Mouse (Mus musculus): ENCODE data around the gene Fmnl2. TPM values are rescaled to one million over a fixed set of nuclear protein-coding genes. Genes with fewer than 3 reads are reported as not detected.
A peak's percentile ranks its signal among the peaks of the same experiment; 100 is the strongest.

Fmnl2 gene
- polyA plus RNA-seq, 1 experiment, result 2.3 TPM

GRCm38 (mm10) chr2:52994526-52994925, 136.9 kb downstream of the Fmnl2 start:
- no peaks in the 10 kb centered on the region for H3K4me1 ChIP-seq (ENCODE audit: control insufficient read depth, insufficient read depth, insufficient read length)
- H3K27me3 ChIP-seq (ENCODE audit: control insufficient read depth, insufficient read depth, low read length), result no peaks in the 10 kb centered on the region
- TF ChIP-seq POLR2A (IDR thresholded peaks at IDR 0.05; ENCODE audit: low read depth, low read length), result no peak
- no peak for TF ChIP-seq CTCF (IDR thresholded peaks at IDR 0.05; ENCODE audit: extremely low read depth, insufficient read depth, insufficient read length, insufficient replicate concordance)
- no peak for DNase-seq (ENCODE audit: low read depth in 1 of 2, low spot score in 2 of 2)
- H3K4me3 ChIP-seq (ENCODE audit: extremely low read depth, insufficient read depth, insufficient read length), result no peak overlapping the region
- H3K36me3 ChIP-seq (ENCODE audit: control insufficient read depth, insufficient read depth, low read length), result no peaks in the 10 kb centered on the region
- WGBS, result 95% methylated on average over 9 of the region's 9 CpGs
- no peak overlapping the region for H3K27ac ChIP-seq (ENCODE audit: insufficient read depth, low read length)

DNA sequence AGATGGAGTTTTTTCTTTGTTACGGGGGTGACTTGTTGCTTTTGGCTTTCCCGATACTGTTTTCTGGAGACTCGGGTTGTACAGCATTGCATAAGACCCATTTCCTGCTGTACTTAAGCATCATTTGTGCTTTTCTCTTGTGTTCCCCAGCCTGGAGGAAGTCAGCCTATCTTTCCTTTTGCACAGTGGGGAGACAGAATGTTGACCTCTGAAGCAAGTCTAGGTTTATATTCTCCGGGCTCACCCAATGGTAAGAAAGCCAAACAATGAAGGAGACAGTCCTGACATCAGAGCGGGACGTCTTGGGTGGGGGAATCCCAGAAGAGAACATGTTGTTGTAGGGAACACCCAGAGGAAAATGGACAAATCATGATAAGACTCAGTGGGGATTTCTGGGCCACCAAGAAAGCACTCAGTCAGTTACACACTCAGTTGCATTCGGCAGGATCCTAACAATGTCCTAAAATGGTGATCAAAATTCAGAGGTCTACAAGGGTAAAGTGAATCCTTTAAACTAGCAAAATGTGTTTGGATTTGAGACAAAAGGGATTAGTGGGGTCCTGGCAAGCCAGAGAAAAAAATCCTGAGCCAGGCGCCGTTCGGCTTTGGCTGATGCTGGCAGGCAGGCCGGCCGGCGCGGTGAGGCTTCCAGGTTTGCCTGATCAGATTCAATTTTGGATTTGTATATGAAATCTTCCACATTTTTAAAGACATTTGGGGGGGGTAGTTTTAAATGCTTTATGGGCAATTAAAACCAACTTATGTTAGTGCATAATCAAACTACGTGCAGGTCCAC, 140.5 kb downstream of the Fmnl2 start:
- Histone ChIP-seq H3K27me3 (ENCODE audit: control insufficient read depth, insufficient read depth, low read length) (no peaks in the 10 kb centered on the region), H3K27ac (ENCODE audit: insufficient read depth, low read length) (no peak overlapping the region), H3K4me3 (ENCODE audit: extremely low read depth, insufficient read depth, insufficient read length) (no peak overlapping the region), H3K36me3 (ENCODE audit: control insufficient read depth, insufficient read depth, low read length) (no peaks in the 10 kb centered on the region), H3K4me1 (ENCODE audit: control insufficient read depth, insufficient read depth, insufficient read length) (no peaks in the 10 kb centered on the region)
- TF ChIP-seq POLR2A (IDR thresholded peaks at IDR 0.05; ENCODE audit: low read depth, low read length) (no peak), CTCF (IDR thresholded peaks at IDR 0.05; ENCODE audit: extremely low read depth, insufficient read depth, insufficient read length, insufficient replicate concordance) (no peak)
- DNase-seq (ENCODE audit: low read depth in 1 of 2, low spot score in 2 of 2), result no peak
- WGBS, result 84% methylated on average over 15 of the region's 15 CpGs

DNA sequence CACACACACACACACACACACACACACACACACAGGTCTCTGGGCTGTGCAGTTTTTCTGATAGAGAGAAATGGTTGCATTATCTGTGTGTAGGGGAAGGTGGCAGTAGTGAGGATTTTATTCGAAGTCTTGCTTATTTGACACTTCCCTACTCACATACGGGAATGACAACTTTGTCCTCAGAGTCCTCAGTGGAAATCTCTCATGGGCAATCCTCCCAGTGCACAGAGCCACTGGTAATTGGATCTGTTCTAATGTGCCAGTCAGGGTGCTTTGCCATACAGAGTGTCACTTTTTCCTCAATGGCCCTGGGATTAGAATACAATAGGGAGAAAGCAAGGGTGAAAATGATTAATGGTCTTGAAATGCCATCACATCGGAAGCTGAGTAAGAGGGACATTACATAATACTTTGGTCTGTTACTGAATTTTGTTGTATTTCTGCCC, 141.9 kb downstream of the Fmnl2 start:
- 30% methylated on average over 3 of the region's 3 CpGs for WGBS
- no peak overlapping the region for H3K4me3 ChIP-seq (ENCODE audit: extremely low read depth, insufficient read depth, insufficient read length)
- H3K27ac ChIP-seq (ENCODE audit: insufficient read depth, low read length), result no peak overlapping the region
- H3K36me3 ChIP-seq (ENCODE audit: control insufficient read depth, insufficient read depth, low read length), result no peaks in the 10 kb centered on the region
- no peaks in the 10 kb centered on the region for H3K27me3 ChIP-seq (ENCODE audit: control insufficient read depth, insufficient read depth, low read length)
- DNase-seq (ENCODE audit: low read depth in 1 of 2, low spot score in 2 of 2), result no peak
- no peaks in the 10 kb centered on the region for H3K4me1 ChIP-seq (ENCODE audit: control insufficient read depth, insufficient read depth, insufficient read length)
- TF ChIP-seq POLR2A (IDR thresholded peaks at IDR 0.05; ENCODE audit: low read depth, low read length) (no peak), CTCF (IDR thresholded peaks at IDR 0.05; ENCODE audit: extremely low read depth, insufficient read depth, insufficient read length, insufficient replicate concordance) (no peak)

DNA sequence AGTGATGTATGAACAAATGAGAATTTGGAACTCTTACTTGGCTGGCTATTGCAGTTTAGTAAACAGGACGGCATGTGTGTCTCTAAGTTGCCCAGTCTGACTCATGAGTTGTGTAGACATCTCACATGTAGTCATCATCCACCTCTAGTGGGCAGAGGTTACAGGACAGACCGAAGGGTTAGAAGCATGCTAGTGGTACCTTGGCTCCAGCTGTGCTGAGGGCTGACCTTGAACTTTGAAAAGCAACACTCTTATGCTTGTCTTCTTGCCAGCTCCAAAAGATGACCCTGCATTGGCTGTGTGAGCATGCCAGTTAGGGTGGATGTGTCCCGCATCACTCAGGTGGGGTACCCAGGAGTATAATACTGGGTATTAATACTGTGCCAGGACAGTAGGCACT, 142.8 kb downstream of the Fmnl2 start:
- TF ChIP-seq POLR2A (IDR thresholded peaks at IDR 0.05; ENCODE audit: low read depth, low read length) (no peak), CTCF (IDR thresholded peaks at IDR 0.05; ENCODE audit: extremely low read depth, insufficient read depth, insufficient read length, insufficient replicate concordance) (no peak)
- 87% methylated on average over 3 of the region's 3 CpGs for WGBS

DNA sequence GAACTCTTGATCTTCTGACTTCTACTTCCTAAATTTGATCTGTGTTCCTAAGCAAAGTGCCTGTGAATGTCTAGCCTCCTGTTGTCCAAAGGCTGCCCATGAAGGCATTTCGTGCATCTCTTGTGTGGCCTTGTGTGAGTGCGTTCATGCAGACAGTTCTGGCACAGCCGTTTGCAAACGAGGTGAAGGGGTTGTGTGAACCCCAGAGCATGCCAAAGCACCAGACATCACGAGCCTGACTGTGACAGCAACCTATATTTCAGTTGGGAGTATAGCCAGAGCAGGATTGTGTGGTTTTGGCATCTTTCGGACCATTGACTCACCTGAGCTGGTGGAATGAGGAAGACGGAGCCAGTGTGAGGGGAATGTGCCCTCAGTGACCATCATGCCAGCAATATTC, 148.5 kb downstream of the Fmnl2 start:
- WGBS, result 85% methylated on average over 7 of the region's 7 CpGs
- Histone ChIP-seq H3K36me3 (ENCODE audit: control insufficient read depth, insufficient read depth, low read length) (no peaks in the 10 kb centered on the region), H3K4me3 (ENCODE audit: extremely low read depth, insufficient read depth, insufficient read length) (no peak overlapping the region), H3K27me3 (ENCODE audit: control insufficient read depth, insufficient read depth, low read length) (no peaks in the 10 kb centered on the region), H3K27ac (ENCODE audit: insufficient read depth, low read length) (no peak overlapping the region), H3K4me1 (ENCODE audit: control insufficient read depth, insufficient read depth, insufficient read length) (no peaks in the 10 kb centered on the region)
- DNase-seq (ENCODE audit: low read depth in 1 of 2, low spot score in 2 of 2), result no peak
- TF ChIP-seq CTCF (IDR thresholded peaks at IDR 0.05; ENCODE audit: extremely low read depth, insufficient read depth, insufficient read length, insufficient replicate concordance), result no peak
- no peak for TF ChIP-seq POLR2A (IDR thresholded peaks at IDR 0.05; ENCODE audit: low read depth, low read length)

More for the DNA sequence above, 142.8 kb downstream of the Fmnl2 start:
- H3K36me3 ChIP-seq (ENCODE audit: control insufficient read depth, insufficient read depth, low read length), result no peaks in the 10 kb centered on the region
- no peaks in the 10 kb centered on the region for H3K27me3 ChIP-seq (ENCODE audit: control insufficient read depth, insufficient read depth, low read length)
- no peak overlapping the region for H3K4me3 ChIP-seq (ENCODE audit: extremely low read depth, insufficient read depth, insufficient read length)
- no peak for DNase-seq (ENCODE audit: low read depth in 1 of 2, low spot score in 2 of 2)
- H3K27ac ChIP-seq (ENCODE audit: insufficient read depth, low read length), result no peak overlapping the region
- no peaks in the 10 kb centered on the region for H3K4me1 ChIP-seq (ENCODE audit: control insufficient read depth, insufficient read depth, insufficient read length)

DNA sequence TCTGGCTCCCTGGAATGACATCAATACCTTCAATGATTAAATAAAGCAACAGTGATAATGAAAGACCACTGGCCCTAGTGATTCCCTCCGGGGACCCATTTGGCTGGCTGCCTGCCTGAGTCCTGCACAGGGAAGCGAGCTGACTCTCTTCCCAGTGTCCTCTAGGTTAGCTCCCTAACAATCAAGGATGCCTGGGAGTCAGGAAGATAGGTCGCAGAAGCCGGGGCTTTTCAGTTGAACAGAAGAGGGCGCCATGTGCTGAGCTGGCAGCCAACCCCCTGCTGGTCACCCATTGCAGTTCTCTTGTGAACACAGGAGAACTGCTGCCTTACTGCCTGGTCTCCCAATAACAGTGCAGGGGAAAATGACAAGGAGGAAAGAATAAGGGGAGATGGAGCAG, 149.5 kb downstream of the Fmnl2 start:
- Histone ChIP-seq H3K4me3 (ENCODE audit: extremely low read depth, insufficient read depth, insufficient read length) (no peak overlapping the region), H3K27ac (ENCODE audit: insufficient read depth, low read length) (no peak overlapping the region), H3K27me3 (ENCODE audit: control insufficient read depth, insufficient read depth, low read length) (no peaks in the 10 kb centered on the region), H3K4me1 (ENCODE audit: control insufficient read depth, insufficient read depth, insufficient read length) (no peaks in the 10 kb centered on the region), H3K36me3 (ENCODE audit: control insufficient read depth, insufficient read depth, low read length) (no peaks in the 10 kb centered on the region)
- WGBS, result 52% methylated on average over 5 of the region's 5 CpGs
- no peak for TF ChIP-seq POLR2A (IDR thresholded peaks at IDR 0.05; ENCODE audit: low read depth, low read length)
- 0 out of 2 replicates have a peak, but pooled peaks have one; percentile 45 for TF ChIP-seq CTCF (IDR thresholded peaks at IDR 0.05; ENCODE audit: extremely low read depth, insufficient read depth, insufficient read length, insufficient replicate concordance)
- peak in 1 of 2 experiments; percentile 4 for DNase-seq (ENCODE audit: low read depth in 1 of 2, low spot score in 2 of 2)

GRCm38 (mm10) chr2:53013051-53013450, 155.4 kb downstream of the Fmnl2 start:
- WGBS, result 78% methylated on average over 2 of the region's 2 CpGs
- no peak overlapping the region for H3K4me3 ChIP-seq (ENCODE audit: extremely low read depth, insufficient read depth, insufficient read length)
- no peak overlapping the region for H3K27ac ChIP-seq (ENCODE audit: insufficient read depth, low read length)
- no peaks in the 10 kb centered on the region for H3K27me3 ChIP-seq (ENCODE audit: control insufficient read depth, insufficient read depth, low read length)
- no peaks in the 10 kb centered on the region for H3K4me1 ChIP-seq (ENCODE audit: control insufficient read depth, insufficient read depth, insufficient read length)
- DNase-seq (ENCODE audit: low read depth in 1 of 2, low spot score in 2 of 2), result no peak
- H3K36me3 ChIP-seq (ENCODE audit: control insufficient read depth, insufficient read depth, low read length), result no peaks in the 10 kb centered on the region
- TF ChIP-seq CTCF (IDR thresholded peaks at IDR 0.05; ENCODE audit: extremely low read depth, insufficient read depth, insufficient read length, insufficient replicate concordance) (no peak), POLR2A (IDR thresholded peaks at IDR 0.05; ENCODE audit: low read depth, low read length) (no peak)
